Mouse (Mus musculus) MEL (cell line): ENCODE data around the gene Ppfia4. TPM values are rescaled to one million over a fixed set of nuclear protein-coding genes. Genes with fewer than 3 reads are reported as not detected.

ENCODE experiments used
- DNase-seq: peaks from one replicate; pipeline ENCODE4 v3.0.0; 2011; ENCODE audit warnings: low read depth, low spot score
- H3K27ac ChIP-seq: 2 replicates; pipeline ENCODE4 v1.5.1; 2012; ENCODE audit warnings: low read depth, mild to moderate bottlenecking, control low read depth, low read length, moderate library complexity; ENCODE audit not compliant: control insufficient read depth
- H3K27me3 ChIP-seq, 2 experiments: fragments of 150-350 bp in 1 of 2; sonication (generic) in 1 of 2; 2 replicates each; pipeline ENCODE4 v1.6.1; 2012; ENCODE audit warnings: low read length in 2 of 2, mild to moderate bottlenecking in 2 of 2, improper control_type of control experiment in 1 of 2, moderate library complexity in 1 of 2; ENCODE audit not compliant: insufficient read depth in 2 of 2, control insufficient read depth in 1 of 2
- H3K36me3 ChIP-seq, 2 experiments: 2 replicates each; pipeline ENCODE4 v1.6.1; 2012 to 2014; ENCODE audit warnings: low read length in 2 of 2, improper control_type of control experiment in 1 of 2, inconsistent platforms in 1 of 2, mild to moderate bottlenecking in 1 of 2; ENCODE audit not compliant: insufficient read depth in 2 of 2, control insufficient read depth in 1 of 2
- H3K4me1 ChIP-seq, 2 experiments: fragments of 150-350 bp in 1 of 2; sonication (generic) in 1 of 2; 2 replicates each; pipeline ENCODE4 v1.6.1; 2012; ENCODE audit warnings: low read length in 2 of 2, improper control_type of control experiment in 1 of 2, mild to moderate bottlenecking in 1 of 2; ENCODE audit not compliant: insufficient read depth in 2 of 2, control insufficient read depth in 1 of 2
- H3K4me3 ChIP-seq, 2 experiments: fragments of 150-350 bp in 1 of 2; sonication (generic) in 1 of 2; 2 replicates each; pipeline ENCODE4 v1.5.1; 2012; ENCODE audit warnings: low read depth in 2 of 2, low read length in 2 of 2, mild to moderate bottlenecking in 2 of 2, moderate library complexity in 2 of 2, control low read depth in 1 of 2, improper control_type of control experiment in 1 of 2; ENCODE audit not compliant: control insufficient read depth in 1 of 2, insufficient read depth in 1 of 2
- H3K79me2 ChIP-seq: 2 replicates; pipeline ENCODE4 v1.6.1; 2012; ENCODE audit warnings: mild to moderate bottlenecking, low read length, moderate library complexity; ENCODE audit not compliant: control insufficient read depth, poor library complexity, insufficient read depth
- H3K9ac ChIP-seq: 2 replicates; pipeline ENCODE4 v1.6.1; 2012; ENCODE audit warnings: low read depth, mild to moderate bottlenecking, control low read depth, low read length, moderate library complexity; ENCODE audit not compliant: control insufficient read depth, poor library complexity, severe bottlenecking
- H3K9me3 ChIP-seq: fragments of 150-350 bp; sonication (generic); replicated peaks from 2 replicates; pipeline ENCODE4 v1.6.1; 2012; ENCODE audit warnings: mild to moderate bottlenecking, low read length, improper control_type of control experiment, moderate library complexity; ENCODE audit not compliant: insufficient read depth
- BHLHE40 ChIP-seq: IDR thresholded peaks from 2 replicates; pipeline ENCODE4 v1.6.1; 2012; ENCODE audit warnings: low read depth, mild to moderate bottlenecking, inconsistent platforms, low read length, improper control_type of control experiment, borderline replicate concordance
- CHD1 ChIP-seq: IDR thresholded peaks from 2 replicates; pipeline ENCODE4 v1.6.1; 2012; ENCODE audit warnings: low read depth, mild to moderate bottlenecking, inconsistent platforms, low read length, improper control_type of control experiment
- CHD2 ChIP-seq: IDR thresholded peaks from 2 replicates; pipeline ENCODE4 v1.6.1; 2011; ENCODE audit warnings: low read length, improper control_type of control experiment
- E2F4 ChIP-seq: IDR thresholded peaks from 2 replicates; pipeline ENCODE4 v1.6.1; 2011; ENCODE audit warnings: low read depth, low read length, improper control_type of control experiment, borderline replicate concordance
- ELF1 ChIP-seq: IDR thresholded peaks from 2 replicates; pipeline ENCODE4 v1.6.1; 2014; ENCODE audit warnings: low read depth, mild to moderate bottlenecking, inconsistent platforms, low read length, improper control_type of control experiment, moderate library complexity
- GATA1 ChIP-seq: IDR thresholded peaks from 2 replicates; pipeline ENCODE4 v1.6.1; 2011; ENCODE audit warnings: low read depth, low read length, improper control_type of control experiment
- JUND ChIP-seq: IDR thresholded peaks from 2 replicates; pipeline ENCODE4 v1.6.1; 2011; ENCODE audit warnings: low read depth, mild to moderate bottlenecking, improper control_type of control experiment, low read length
- KAT2A ChIP-seq: conservative IDR thresholded peaks from 2 replicates; pipeline ENCODE4 v1.6.1; 2012; ENCODE audit warnings: low read depth, low read length, improper control_type of control experiment, inconsistent platforms
- MAFK ChIP-seq: IDR thresholded peaks from 2 replicates; pipeline ENCODE4 v1.6.1; 2011; ENCODE audit warnings: low read depth, mild to moderate bottlenecking, low read length, improper control_type of control experiment, borderline replicate concordance
- MAZ ChIP-seq: IDR thresholded peaks from 2 replicates; pipeline ENCODE4 v1.6.1; 2012; ENCODE audit warnings: low read depth, mild to moderate bottlenecking, inconsistent platforms, low read length, improper control_type of control experiment
- MEF2A ChIP-seq: IDR thresholded peaks from 2 replicates; pipeline ENCODE4 v1.6.1; 2014; ENCODE audit warnings: low read depth, mild to moderate bottlenecking, inconsistent platforms, low read length, improper control_type of control experiment; ENCODE audit not compliant: poor library complexity, insufficient replicate concordance, severe bottlenecking; ENCODE audit errors: extremely low read depth
- MYB ChIP-seq: IDR thresholded peaks from 2 replicates; pipeline ENCODE4 v1.6.1; 2011; ENCODE audit warnings: mild to moderate bottlenecking, low read depth, low read length, improper control_type of control experiment
- MYC ChIP-seq: IDR thresholded peaks from 2 replicates; pipeline ENCODE4 v1.6.1; 2011; ENCODE audit warnings: low read depth, mild to moderate bottlenecking, low read length, improper control_type of control experiment, moderate library complexity
- NRF1 ChIP-seq: IDR thresholded peaks from 2 replicates; pipeline ENCODE4 v1.6.1; 2014; ENCODE audit warnings: low read depth, mild to moderate bottlenecking, inconsistent platforms, low read length, improper control_type of control experiment, moderate library complexity; ENCODE audit not compliant: poor library complexity, insufficient read depth, severe bottlenecking
- POLR2AphosphoS5 ChIP-seq: IDR thresholded peaks from 2 replicates; pipeline ENCODE4 v1.6.1; 2012; ENCODE audit warnings: low read depth, borderline replicate concordance, mild to moderate bottlenecking, inconsistent platforms, low read length, moderate library complexity, mixed read lengths
- RCOR1 ChIP-seq: IDR thresholded peaks from 2 replicates; pipeline ENCODE4 v1.6.1; 2012; ENCODE audit warnings: low read depth, mild to moderate bottlenecking, inconsistent platforms, low read length, improper control_type of control experiment
- SIN3A ChIP-seq: IDR thresholded peaks from 2 replicates; pipeline ENCODE4 v1.6.1; 2012; ENCODE audit warnings: low read length, improper control_type of control experiment, inconsistent platforms
- SMC3 ChIP-seq: IDR thresholded peaks from 2 replicates; pipeline ENCODE4 v1.6.1; 2011; ENCODE audit warnings: low read depth, low read length, improper control_type of control experiment
- TAL1 ChIP-seq: IDR thresholded peaks from 2 replicates; pipeline ENCODE4 v1.6.1; 2012; ENCODE audit warnings: mild to moderate bottlenecking, inconsistent platforms, low read length, moderate library complexity, mixed read lengths
- TBP ChIP-seq: IDR thresholded peaks from 2 replicates; pipeline ENCODE4 v1.8.0; 2011; ENCODE audit warnings: low read depth, low read length, improper control_type of control experiment
- USF1 ChIP-seq: IDR thresholded peaks from 2 replicates; pipeline ENCODE4 v1.6.1; 2014; ENCODE audit warnings: low read depth, mild to moderate bottlenecking, inconsistent platforms, low read length, improper control_type of control experiment, moderate library complexity
- ZKSCAN1 ChIP-seq: IDR thresholded peaks from 2 replicates; pipeline ENCODE4 v1.6.1; 2012; ENCODE audit warnings: low read depth, mild to moderate bottlenecking, inconsistent platforms, low read length, improper control_type of control experiment, moderate library complexity
- ZMIZ1 ChIP-seq: IDR thresholded peaks from 2 replicates; pipeline ENCODE4 v1.6.1; 2012; ENCODE audit warnings: low read depth, mild to moderate bottlenecking, inconsistent platforms, low read length, improper control_type of control experiment, moderate library complexity
- polyA plus RNA-seq, 2 experiments: library from polyadenylated mRNA; stranded (reverse) in 1 of 2; unstranded in 1 of 2; fragments of >175 nt in 1 of 2; fragments of >200 nt in 1 of 2; gene quantifications; 2 replicates each; pipeline versions ENCODE4 v1.2.1 to v1.2.4; 2012; ENCODE audit warnings: low replicate concordance in 2 of 2, low read depth in 1 of 2; ENCODE audit not compliant: insufficient read length in 2 of 2, insufficient read depth in 1 of 2, missing spikeins in 1 of 2
- total RNA-seq: library from RNA; depleted of rRNA; stranded (reverse); fragments of 300-350 nt; gene quantifications from 2 replicates; pipeline ENCODE4 v1.2.3, GENCODE M21; 2012

Gene Ppfia4
- total and polyA plus RNA-seq, 3 experiments, result 0.11 TPM; not detected in 2

DNA sequence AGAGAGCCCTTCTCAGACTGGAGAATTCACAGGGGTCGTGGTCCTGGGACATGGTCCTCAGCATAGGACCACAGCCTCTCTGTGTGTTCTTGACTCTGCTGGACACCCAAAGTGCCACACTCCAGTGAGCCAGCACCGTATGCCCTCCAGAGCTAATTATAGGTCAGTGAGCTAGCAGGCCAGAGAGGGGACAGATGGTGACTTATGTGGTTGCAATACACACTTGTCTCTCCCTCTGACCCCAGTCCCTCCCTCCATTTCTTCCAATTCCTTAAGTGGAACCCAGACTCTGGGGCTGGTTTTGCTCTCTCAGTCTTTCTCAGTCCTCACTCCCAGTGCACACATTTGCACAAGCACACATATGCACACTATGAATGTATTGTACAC, 9.5 kb upstream of the Ppfia4 start:
- no peaks in the 10 kb centered on the region for H3K4me1 ChIP-seq
- H3K79me2 ChIP-seq, result no peaks in the 10 kb centered on the region
- no peak for DNase-seq
- no peak for TF ChIP-seq ZMIZ1
- TF ChIP-seq MEF2A, result no peak
- no peak for TF ChIP-seq MYB
- no peak for TF ChIP-seq MAFK
- TF ChIP-seq ELF1, result no peak
- no peak for TF ChIP-seq MYC
- no peak for TF ChIP-seq TBP
- no peak for TF ChIP-seq JUND
- H3K36me3 ChIP-seq, result peaks cover 0 to 1% of the 10 kb centered on the region in 2 experiments; a peak in 1 of 4 replicates
- no peak overlapping the region for H3K27ac ChIP-seq
- no peak overlapping the region for H3K9ac ChIP-seq
- no peak overlapping the region for H3K4me3 ChIP-seq
- no peaks in the 10 kb centered on the region for H3K9me3 ChIP-seq
- H3K27me3 ChIP-seq, result no peaks in the 10 kb centered on the region

DNA sequence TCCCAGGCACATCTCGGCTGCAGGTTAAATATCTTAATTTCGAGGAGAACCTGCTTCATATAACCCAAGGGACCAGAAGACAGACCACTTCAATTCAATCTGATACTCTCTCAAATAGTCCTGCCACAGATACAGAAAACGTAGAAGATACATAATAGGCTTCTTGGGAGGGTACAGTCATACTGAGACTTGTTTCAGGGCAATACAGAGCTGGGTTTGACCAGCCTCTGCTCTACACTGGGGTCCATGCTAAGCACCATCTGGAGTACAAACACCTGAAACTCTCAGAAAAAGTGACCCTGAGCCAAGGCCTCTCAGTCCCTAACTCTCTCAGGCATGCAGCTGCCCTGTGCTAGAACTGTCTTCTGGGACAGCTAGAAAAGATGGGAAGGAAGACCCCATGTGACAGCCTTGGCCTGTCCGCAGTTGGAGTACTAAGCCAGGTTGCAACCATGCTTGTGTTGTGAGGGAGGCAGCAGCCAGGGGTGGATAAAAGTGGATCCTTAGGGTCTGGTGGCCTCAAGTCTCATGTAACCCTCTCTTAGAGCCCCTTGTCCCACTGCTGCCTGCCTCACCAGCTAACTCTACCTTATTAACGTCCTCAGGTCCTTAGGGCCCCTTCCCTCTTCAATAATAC, 9.0 kb upstream of the Ppfia4 start:
- H3K79me2 ChIP-seq, result no peaks in the 10 kb centered on the region
- no peak for DNase-seq
- TF ChIP-seq SMC3 (no peak), TAL1 (no peak), MYC (no peak), CHD2 (no peak), E2F4 (no peak), ZKSCAN1 (no peak), GATA1 (no peak), MAZ (no peak), MEF2A (no peak), BHLHE40 (no peak), NRF1 (no peak), CHD1 (no peak), USF1 (no peak), POLR2AphosphoS5 (no peak), RCOR1 (no peak), SIN3A (no peak), ZMIZ1 (no peak), KAT2A (no peak)
- TF ChIP-seq, all 39 proteins: peak for 0
- no peak overlapping the region for H3K4me3 ChIP-seq
- no peak overlapping the region for H3K9ac ChIP-seq
- H3K36me3 ChIP-seq, result peaks cover 0 to 1% of the 10 kb centered on the region in 2 experiments; a peak in 1 of 4 replicates
- H3K27me3 ChIP-seq, result no peaks in the 10 kb centered on the region
- no peaks in the 10 kb centered on the region for H3K9me3 ChIP-seq
- no peak overlapping the region for H3K27ac ChIP-seq
- no peaks in the 10 kb centered on the region for H3K4me1 ChIP-seq
